Mouse (Mus musculus): ENCODE data around the gene 4930442H23Rik.

DNA sequence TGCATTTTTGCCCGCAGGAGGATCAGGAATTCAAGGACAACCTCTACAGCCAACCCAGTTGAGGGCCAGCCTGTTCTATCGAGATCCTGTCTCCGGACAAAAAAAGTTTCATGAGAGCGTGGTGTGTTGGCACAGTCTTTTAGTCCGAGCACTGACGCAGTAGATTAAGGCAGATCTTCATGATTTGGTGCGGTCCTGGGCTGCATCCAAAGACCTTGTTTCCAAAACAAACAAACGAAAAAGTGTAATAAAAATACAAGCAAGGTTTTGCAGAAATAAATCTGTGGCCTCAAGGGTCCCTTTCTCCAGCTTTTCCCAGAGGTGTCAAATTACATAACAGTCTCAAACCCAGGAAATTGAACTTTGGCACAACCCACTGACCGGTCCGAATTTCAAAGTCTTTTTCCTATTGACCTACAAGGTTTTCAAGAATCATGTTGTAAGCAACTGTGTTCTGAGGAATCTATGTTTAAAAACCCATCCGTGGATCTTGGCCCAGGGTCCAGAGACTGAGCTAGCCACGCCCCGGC is 7.6 kb downstream of the 4930442H23Rik start:
- TF ChIP-seq POLR2A (IDR thresholded peaks at IDR 0.05; ENCODE audit: extremely low read depth, insufficient read depth, low read length) (no peak), CTCF (IDR thresholded peaks at IDR 0.05; ENCODE audit: extremely low read depth, insufficient read depth, low read length) (no peak)

All from cortical plate, adult 2 months (tissue).